Mouse (Mus musculus) left cerebral cortex, postnatal 10 days (tissue): ENCODE measurements around the gene Hs3st6. TPM values are rescaled to one million over a fixed set of nuclear protein-coding genes. Genes with fewer than 3 reads are reported as not detected.

Experiments
- DNase-seq, 2 experiments: peaks; one replicate each; pipeline ENCODE4 v3.0.0; 2021 to 2022; ENCODE audit warnings: low spot score in 2 of 2, mixed read lengths in 1 of 2; ENCODE audit errors: extremely low spot score in 1 of 2
- intact Hi-C: fragments of 180-260 bp; cut with DNase I; formaldehyde crosslinking; loops from one replicate; pipeline ENCODE4 v1.15.1; 2025
- total RNA-seq, 2 experiments: library from RNA; stranded (reverse); gene quantifications; 2 replicates each; pipeline ENCODE4 v1.2.3; 2021

The Hs3st6 gene
- total RNA-seq, 2 experiments from 2014 or later, result 0.49 TPM; not detected in 1

- no peak for DNase-seq
- intact Hi-C loops, result no loop called here
Observed at GRCm38 (mm10) chr17:24746986-24747385, 5.8 kb upstream of the Hs3st6 start.

GRCm38 (mm10) chr17:24751528-24751927, 1.3 kb upstream of the Hs3st6 start:
- no peak for DNase-seq
- intact Hi-C loops, result no loop called here

- no peak for DNase-seq
- intact Hi-C loops, result no loop called here
Observed at GRCm38 (mm10) chr17:24757394-24757793, 4.6 kb downstream of the Hs3st6 start.

- DNase-seq, result no peak
- intact Hi-C loops, result no loop called here
Observed at GRCm38 (mm10) chr17:24761121-24761520, 8.3 kb downstream of the Hs3st6 start.

GRCm38 (mm10) chr17:24765016-24765905, 12.5 kb downstream of the Hs3st6 start:
- intact Hi-C loops, result no loop called here
- no peak for DNase-seq

- no peak for DNase-seq
- intact Hi-C loops, result no loop called here
Observed at GRCm38 (mm10) chr17:24766266-24766875, 13.6 kb downstream of the Hs3st6 start.

GRCm38 (mm10) chr17:24769146-24769545, 16.4 kb downstream of the Hs3st6 start:
- no peak for DNase-seq
- intact Hi-C loops, result no loop called here

- intact Hi-C loops, result no loop called here
- DNase-seq, result no peak
Observed at GRCm38 (mm10) chr17:24773241-24773640, 20.5 kb downstream of the Hs3st6 start.

GRCm38 (mm10) chr17:24775173-24775572, 22.4 kb downstream of the Hs3st6 start:
- intact Hi-C loops, result no loop called here
- no peak for DNase-seq

GRCm38 (mm10) chr17:24777073-24777472, 24.3 kb downstream of the Hs3st6 start:
- DNase-seq, result no peak
- intact Hi-C loops, result no loop called here

GRCm38 (mm10) chr17:24780821-24781220, 28.0 kb downstream of the Hs3st6 start:
- intact Hi-C loops, result no loop called here

GRCm38 (mm10) chr17:24792190-24792589, 39.4 kb downstream of the Hs3st6 start:
- intact Hi-C loops, result no loop called here
- DNase-seq, result no peak

More at GRCm38 (mm10) chr17:24780821-24781220, 28.0 kb downstream of the Hs3st6 start:
- no peak for DNase-seq

GRCm38 (mm10) chr17:24794791-24795190, 42.0 kb downstream of the Hs3st6 start:
- intact Hi-C loops, result no loop called here
- no peak for DNase-seq

GRCm38 (mm10) chr17:24796969-24797368, 44.2 kb downstream of the Hs3st6 start:
- intact Hi-C loops, result no loop called here
- no peak for DNase-seq

GRCm38 (mm10) chr17:24798229-24798628, 45.4 kb downstream of the Hs3st6 start:
- DNase-seq, result no peak
- intact Hi-C loops, result no loop called here

- intact Hi-C loops, result no loop called here
- DNase-seq, result no peak
Observed at GRCm38 (mm10) chr17:24799476-24799875, 46.7 kb downstream of the Hs3st6 start.

- intact Hi-C loops, result no loop called here
- DNase-seq, result no peak
Observed at GRCm38 (mm10) chr17:24800524-24800923, 47.7 kb downstream of the Hs3st6 start.

- peak in 1 of 2 experiments; percentile 74 for DNase-seq
- intact Hi-C loops, result no loop called here
Observed at GRCm38 (mm10) chr17:24803952-24804951, 51.5 kb downstream of the Hs3st6 start, which contains the start of gene Meiob. Meiob (plus strand) TSS chr17:24804289.
